Mouse (Mus musculus) ZHBTc4 (cell line): Measurements from ENCODE around the gene BC107364.
"Not testable (repeated sequence)": the region's sequence is repeated elsewhere in the genome, so short reads cannot be mapped to it uniquely, and the experiment has no call there.

Experiments used
- DNase-seq: peaks from one replicate; pipeline ENCODE4 v3.0.0-alpha.2; 2011; ENCODE audit warnings: low read depth, low spot score

The BC107364 gene

GRCm38 (mm10) chr3:96414951-96415327 is 37.2 kb downstream of the BC107364 start:
- DNase-seq: no peak

- DNase-seq: peak; percentile 95
These were observed 37.8 kb downstream of the BC107364 start for GRCm38 (mm10) chr3:96414126-96414950.

- peak; percentile 61 for DNase-seq
These were observed 38.5 kb downstream of the BC107364 start for GRCm38 (mm10) chr3:96413581-96414125.

- DNase-seq: no peak
These were observed 40.3 kb downstream of the BC107364 start for GRCm38 (mm10) chr3:96411821-96412220.

GRCm38 (mm10) chr3:96410966-96411365 is 41.1 kb downstream of the BC107364 start:
- DNase-seq: no peak

- peak; percentile 88 for DNase-seq
These were observed 42.3 kb downstream of the BC107364 start for GRCm38 (mm10) chr3:96409701-96410246.

DNA sequence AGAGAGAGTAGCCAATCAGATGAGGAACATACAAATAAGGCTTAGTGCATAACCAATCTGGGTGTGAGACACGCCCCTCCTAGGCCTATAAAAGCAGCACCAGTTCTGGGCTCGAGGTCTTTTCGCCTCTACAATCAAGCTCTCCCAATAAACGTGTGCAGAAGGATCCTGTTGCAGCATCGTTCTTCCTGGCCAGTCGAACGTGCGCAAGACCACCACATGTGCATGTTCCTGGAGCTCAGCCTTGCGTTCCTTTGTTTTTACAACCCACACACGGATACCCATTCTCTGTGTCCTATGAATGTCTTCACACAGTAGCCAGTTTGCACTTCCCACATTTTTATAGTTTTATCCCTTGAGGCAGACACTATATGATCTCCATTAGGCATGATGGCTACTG is 44.0 kb downstream of the BC107364 start:
- DNase-seq: not testable (repeated sequence)

- DNase-seq: peak; percentile 70
These were observed 46.3 kb downstream of the BC107364 start for GRCm38 (mm10) chr3:96405541-96406503.

DNA sequence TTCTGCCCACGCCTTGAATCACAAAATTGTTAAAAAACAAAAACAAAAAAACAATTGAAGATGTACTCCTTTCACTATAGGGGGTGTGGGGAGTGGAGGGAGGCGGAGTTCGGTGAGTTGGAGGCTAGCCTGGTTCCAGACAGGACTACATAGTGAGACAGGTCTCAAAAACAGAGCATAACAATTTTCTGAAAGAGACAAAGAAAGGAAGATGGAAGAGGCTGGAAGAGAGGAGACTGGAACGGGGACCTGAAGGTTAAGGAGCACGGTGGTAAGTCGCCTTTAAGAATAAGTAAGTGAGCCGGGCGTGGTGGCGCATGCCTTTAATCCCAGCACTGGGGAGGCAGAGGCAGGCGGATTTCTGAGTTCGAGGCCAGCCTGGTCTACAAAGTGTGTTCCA is 47.1 kb downstream of the BC107364 start:
- DNase-seq: no peak

- peak; percentile 74 for DNase-seq
These were observed 47.7 kb downstream of the BC107364 start for GRCm38 (mm10) chr3:96404450-96404849.

DNA sequence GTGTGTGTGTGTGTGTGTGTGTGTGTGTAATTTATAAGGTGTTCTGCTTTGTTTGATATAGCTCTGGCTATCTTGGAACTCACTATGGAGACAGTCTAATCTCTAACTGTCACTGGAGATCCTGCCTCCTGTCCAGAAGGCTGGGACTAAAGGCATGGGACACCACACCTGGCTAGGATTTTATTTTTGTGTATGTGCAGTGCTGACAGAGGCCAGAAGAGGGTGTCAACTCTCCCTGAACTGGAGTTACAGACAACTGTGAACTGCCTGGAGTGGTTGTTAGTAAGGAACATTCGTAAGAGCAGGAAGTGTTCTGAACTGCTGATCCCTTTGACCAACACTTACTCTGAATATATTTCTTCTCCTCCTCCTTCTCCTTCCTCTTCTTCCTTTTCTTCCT is 49.1 kb downstream of the BC107364 start:
- DNase-seq: peak; percentile 84

DNA sequence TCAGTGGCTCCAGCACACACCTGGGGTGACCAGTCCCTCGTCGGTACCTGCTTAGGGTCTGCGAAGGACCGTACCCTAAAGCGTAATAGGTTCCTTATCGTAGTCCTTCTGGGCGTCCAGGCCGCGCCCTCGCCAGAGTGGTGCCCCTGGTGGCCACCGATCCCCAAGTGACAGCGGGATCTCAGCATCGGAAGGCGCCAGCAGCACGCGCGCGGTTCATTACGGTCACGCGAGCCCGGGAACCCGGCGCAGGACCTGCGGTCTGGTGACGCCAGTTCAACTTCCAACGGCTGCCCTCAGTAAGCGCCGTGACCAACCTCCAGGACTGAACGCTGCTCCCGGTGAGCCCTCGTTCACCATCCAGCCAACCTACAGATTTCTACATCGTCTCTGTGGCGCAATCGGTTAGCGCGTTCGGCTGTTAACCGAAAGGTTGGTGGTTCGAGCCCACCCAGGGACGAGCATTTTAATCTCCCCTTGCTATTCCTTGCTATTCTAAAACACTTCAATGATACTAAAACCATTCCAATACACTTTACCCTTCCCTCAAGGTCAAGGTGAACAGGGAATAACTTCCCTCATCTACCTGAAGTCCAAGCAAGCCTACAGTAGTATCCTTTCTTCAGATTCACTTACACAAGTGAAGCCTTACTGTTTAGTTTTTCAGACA is 50.1 kb downstream of the BC107364 start:
- DNase-seq: peak; percentile 91

DNA sequence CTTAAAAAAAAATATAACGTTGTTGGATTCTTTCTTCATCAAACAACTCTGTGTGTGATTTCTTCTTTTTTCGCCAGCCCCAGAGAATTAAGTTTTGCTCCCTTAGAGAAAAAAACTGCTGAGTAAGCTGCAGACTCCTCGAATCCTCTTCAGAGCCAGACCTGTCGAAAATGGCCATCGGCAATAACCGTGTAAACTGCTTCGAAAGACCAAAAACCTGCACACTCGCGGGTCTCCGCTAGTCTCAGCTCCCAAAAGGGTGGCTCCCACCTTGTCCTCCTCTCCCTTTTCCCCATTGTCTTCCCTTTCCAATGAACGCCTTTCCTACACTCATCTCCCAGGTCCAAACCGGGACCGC is 50.7 kb downstream of the BC107364 start:
- DNase-seq: peak; percentile 77

DNA sequence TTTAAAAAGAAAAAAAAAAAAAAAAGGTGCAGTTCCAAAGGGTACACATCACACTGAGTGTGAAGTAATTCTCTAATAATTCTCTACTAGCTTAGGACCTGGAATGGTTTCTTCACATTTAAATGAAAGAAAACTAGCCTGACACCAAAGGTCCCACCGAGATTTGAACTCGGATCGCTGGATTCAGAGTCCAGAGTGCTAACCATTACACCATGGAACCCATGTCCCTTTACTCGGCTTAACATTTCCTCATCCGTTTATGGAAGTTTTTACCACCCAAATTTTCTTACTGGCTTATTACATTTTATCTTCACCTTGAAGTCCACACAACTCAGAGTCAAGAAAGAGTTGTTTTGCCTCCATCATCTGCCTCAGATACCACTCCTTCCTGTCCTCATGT is 53.2 kb downstream of the BC107364 start:
- peak; percentile 74 for DNase-seq

- no peak for DNase-seq
These were observed 55.2 kb downstream of the BC107364 start for GRCm38 (mm10) chr3:96396857-96397256.

- not testable (repeated sequence) for DNase-seq
These were observed 64.9 kb downstream of the BC107364 start for GRCm38 (mm10) chr3:96387202-96387601.
